Mouse (Mus musculus) forebrain, embryonic 16.5 days (tissue): ENCODE measurements at regions not wholly inside any gene's neighbourhood (a gene's known extent, or its start where the extent isn't known, plus 50 kb on each side); places are given as distances from the start of the nearest gene placed in this dataset.
A peak's percentile ranks its signal among the peaks of the same experiment; 100 is the strongest.

Source experiments
- ATAC-seq: fragments of 200-750 bp; cut with Nextera tagmentation; 2 replicates; pipeline ENCODE4 v1.8.0; 2017; ENCODE audit warnings: mild to moderate bottlenecking, moderate library complexity
- H3K27ac ChIP-seq: fragments of 300-500 bp; sonication (generic); 2 replicates; pipeline ENCODE4 v1.5.1; 2014; ENCODE audit warnings: low read length, control low read depth
- H3K27me3 ChIP-seq: fragments of 300-500 bp; sonication (generic); replicated peaks from 2 replicates; pipeline ENCODE4 v1.6.1; 2014; ENCODE audit warnings: low read length; ENCODE audit not compliant: control insufficient read depth, insufficient read depth
- H3K36me3 ChIP-seq: fragments of 300-500 bp; sonication (generic); 2 replicates; pipeline ENCODE4 v1.6.1; 2014; ENCODE audit not compliant: control insufficient read depth, insufficient read depth
- H3K4me1 ChIP-seq: fragments of 300-500 bp; sonication (generic); replicated peaks from 2 replicates; pipeline ENCODE4 v1.6.1; 2014; ENCODE audit warnings: low read length; ENCODE audit not compliant: control insufficient read depth, insufficient read depth
- H3K4me2 ChIP-seq: fragments of 300-500 bp; sonication (generic); 2 replicates; pipeline ENCODE4 v1.6.1; 2014; ENCODE audit warnings: mild to moderate bottlenecking, low read length, control low read depth
- H3K4me3 ChIP-seq: fragments of 300-500 bp; sonication (generic); replicated peaks from 2 replicates; pipeline ENCODE4 v1.5.1; 2014; ENCODE audit warnings: mild to moderate bottlenecking, low read length, control low read depth
- H3K9ac ChIP-seq: fragments of 300-500 bp; sonication (generic); replicated peaks from 2 replicates; pipeline ENCODE4 v1.6.1; 2014; ENCODE audit warnings: low read depth, low read length, control low read depth
- H3K9me3 ChIP-seq: fragments of 300-500 bp; sonication (generic); 2 replicates; pipeline ENCODE4 v1.6.1; 2016; ENCODE audit warnings: low read length; ENCODE audit not compliant: control insufficient read depth
- WGBS: fragments of 180-500 bp; shearing (Covaris S2); extraction: QIAGEN DNeasy Blood & Tissue Kit; methylation state at CpG from one replicate; pipeline ENCODE4 v1.1.7; 2014; 5-methylcytosine and 5-hydroxymethylcytosine counted together

GRCm38 (mm10) chr15:61098519-61098918 lies 175.7 kb upstream of the A1bg start:
- Histone ChIP-seq H3K9ac (no peak overlapping the region), H3K27ac (no peak overlapping the region), H3K9me3 (no peaks in the 10 kb centered on the region), H3K4me1 (peaks cover 6% of the 10 kb centered on the region), H3K4me2 (no peak overlapping the region), H3K36me3 (no peaks in the 10 kb centered on the region), H3K4me3 (no peak overlapping the region), H3K27me3 (no peaks in the 10 kb centered on the region)
- no peak for ATAC-seq

- no peaks in the 10 kb centered on the region for H3K9me3 ChIP-seq
- no peaks in the 10 kb centered on the region for H3K36me3 ChIP-seq
- H3K9ac ChIP-seq, result no peak overlapping the region
- WGBS, result 49% methylated on average over 3 of the region's 3 CpGs
- no peak overlapping the region for H3K4me2 ChIP-seq
- H3K4me1 ChIP-seq, result no peaks in the 10 kb centered on the region
- ATAC-seq, result peak; percentile 84
- H3K27ac ChIP-seq, result no peak overlapping the region
- H3K27me3 ChIP-seq, result no peaks in the 10 kb centered on the region
- H3K4me3 ChIP-seq, result no peak overlapping the region
Observed at GRCm38 (mm10) chr15:61096021-61096781, 173.4 kb upstream of the A1bg start.

- Histone ChIP-seq H3K27me3 (no peaks in the 10 kb centered on the region), H3K4me3 (no peak overlapping the region), H3K36me3 (no peaks in the 10 kb centered on the region), H3K4me2 (no peak overlapping the region), H3K27ac (no peak overlapping the region), H3K4me1 (peaks cover 4% of the 10 kb centered on the region), H3K9ac (no peak overlapping the region), H3K9me3 (no peaks in the 10 kb centered on the region)
- peak; percentile 70 for ATAC-seq
- WGBS, result 21% methylated on average over 7 of the region's 7 CpGs
Observed at GRCm38 (mm10) chr15:61055017-61055609, 132.3 kb upstream of the A1bg start.

GRCm38 (mm10) chr15:61051363-61051762 lies 128.6 kb upstream of the A1bg start:
- H3K4me2 ChIP-seq, result no peak overlapping the region
- 78% methylated on average over 4 of the region's 4 CpGs for WGBS
- H3K27me3 ChIP-seq, result no peaks in the 10 kb centered on the region
- H3K4me1 ChIP-seq, result peaks cover 4% of the 10 kb centered on the region
- no peak for ATAC-seq
- no peak overlapping the region for H3K9ac ChIP-seq
- no peak overlapping the region for H3K27ac ChIP-seq
- no peak overlapping the region for H3K4me3 ChIP-seq
- no peaks in the 10 kb centered on the region for H3K36me3 ChIP-seq
- no peaks in the 10 kb centered on the region for H3K9me3 ChIP-seq

GRCm38 (mm10) chr15:61009509-61009908 lies 86.7 kb upstream of the A1bg start:
- ATAC-seq, result no peak
- H3K4me1 ChIP-seq, result no peaks in the 10 kb centered on the region
- no peaks in the 10 kb centered on the region for H3K27me3 ChIP-seq
- H3K9ac ChIP-seq, result no peak overlapping the region
- no peak overlapping the region for H3K4me3 ChIP-seq
- no peaks in the 10 kb centered on the region for H3K9me3 ChIP-seq
- 57% methylated on average over 3 of the region's 3 CpGs for WGBS
- no peak overlapping the region for H3K4me2 ChIP-seq
- no peak overlapping the region for H3K27ac ChIP-seq
- H3K36me3 ChIP-seq, result no peaks in the 10 kb centered on the region

GRCm38 (mm10) chr15:61007461-61008059 lies 84.7 kb upstream of the A1bg start:
- no peak overlapping the region for H3K9ac ChIP-seq
- H3K4me2 ChIP-seq, result no peak overlapping the region
- no peaks in the 10 kb centered on the region for H3K9me3 ChIP-seq
- no peak overlapping the region for H3K4me3 ChIP-seq
- no peaks in the 10 kb centered on the region for H3K4me1 ChIP-seq
- WGBS, result 95% methylated on average over 3 of the region's 3 CpGs
- no peaks in the 10 kb centered on the region for H3K27me3 ChIP-seq
- H3K27ac ChIP-seq, result no peak overlapping the region
- ATAC-seq, result no peak
- no peaks in the 10 kb centered on the region for H3K36me3 ChIP-seq

GRCm38 (mm10) chr15:61006608-61007007 lies 83.8 kb upstream of the A1bg start:
- WGBS, result 83% methylated on average over 4 of the region's 4 CpGs
- H3K9me3 ChIP-seq, result no peaks in the 10 kb centered on the region
- no peaks in the 10 kb centered on the region for H3K27me3 ChIP-seq
- no peak for ATAC-seq
- no peaks in the 10 kb centered on the region for H3K4me1 ChIP-seq
- no peak overlapping the region for H3K9ac ChIP-seq
- H3K27ac ChIP-seq, result no peak overlapping the region
- no peak overlapping the region for H3K4me3 ChIP-seq
- H3K36me3 ChIP-seq, result no peaks in the 10 kb centered on the region
- no peak overlapping the region for H3K4me2 ChIP-seq

- WGBS, result 89% methylated on average over 4 of the region's 4 CpGs
- H3K27ac ChIP-seq, result no peak overlapping the region
- H3K4me1 ChIP-seq, result no peaks in the 10 kb centered on the region
- no peak overlapping the region for H3K4me3 ChIP-seq
- H3K9me3 ChIP-seq, result no peaks in the 10 kb centered on the region
- no peak for ATAC-seq
- H3K36me3 ChIP-seq, result no peaks in the 10 kb centered on the region
- H3K4me2 ChIP-seq, result no peak overlapping the region
- H3K27me3 ChIP-seq, result no peaks in the 10 kb centered on the region
- no peak overlapping the region for H3K9ac ChIP-seq
Observed at GRCm38 (mm10) chr15:60993971-60994690, 71.3 kb upstream of the A1bg start.

- H3K36me3 ChIP-seq, result no peaks in the 10 kb centered on the region
- no peak overlapping the region for H3K9ac ChIP-seq
- no peaks in the 10 kb centered on the region for H3K27me3 ChIP-seq
- no peaks in the 10 kb centered on the region for H3K9me3 ChIP-seq
- 91% methylated on average over 2 of the region's 2 CpGs for WGBS
- H3K27ac ChIP-seq, result no peak overlapping the region
- H3K4me1 ChIP-seq, result no peaks in the 10 kb centered on the region
- no peak overlapping the region for H3K4me2 ChIP-seq
- ATAC-seq, result no peak
- H3K4me3 ChIP-seq, result no peak overlapping the region
Observed at GRCm38 (mm10) chr15:60993394-60993793, 70.6 kb upstream of the A1bg start.
